Mouse (Mus musculus) brain, embryonic 14.5 days (tissue): ENCODE data around the gene Abcc2. TPM values are rescaled to one million over a fixed set of nuclear protein-coding genes. Genes with fewer than 3 reads are reported as not detected.

Source experiments
- DNase-seq: peaks from one replicate; pipeline ENCODE4 v3.0.0-alpha.2; 2011; ENCODE audit warnings: low read depth
- CTCF ChIP-seq: fragments of 200-500 bp; IDR thresholded peaks from 2 replicates; pipeline ENCODE4 v1.5.1; 2012; ENCODE audit warnings: inconsistent platforms, mild to moderate bottlenecking, moderate library complexity, borderline replicate concordance; ENCODE audit not compliant: insufficient read depth, insufficient read length; ENCODE audit errors: extremely low read depth
- POLR2A ChIP-seq: fragments of 200-500 bp; IDR thresholded peaks from 2 replicates; pipeline ENCODE4 v1.6.1; 2012; ENCODE audit warnings: mild to moderate bottlenecking, inconsistent platforms, borderline replicate concordance; ENCODE audit not compliant: poor library complexity, insufficient read depth, insufficient read length, severe bottlenecking; ENCODE audit errors: extremely low read depth
- polyA plus RNA-seq: library from polyadenylated mRNA; depleted of rRNA; stranded (reverse); fragments of >200 nt; gene quantifications from 2 replicates; pipeline ENCODE4 v1.2.3, GENCODE M21; 2012; rRNA removed

Gene Abcc2
- polyA plus RNA-seq: 0.04 and 0.15 TPM in 2 replicates

GRCm38 (mm10) chr19:43781980-43782379 is at the start of gene Abcc2:
Gene Abcc2 (plus strand): TSS chr19:43782192.
- TF ChIP-seq POLR2A: no peak
- no peak for TF ChIP-seq CTCF
- no peak for DNase-seq

GRCm38 (mm10) chr19:43738409-43738808 is 43.6 kb upstream of the Abcc2 start:
- no peak for DNase-seq
- TF ChIP-seq POLR2A (no peak), CTCF (no peak)

GRCm38 (mm10) chr19:43743401-43743800 is 38.6 kb upstream of the Abcc2 start:
- TF ChIP-seq POLR2A: no peak
- no peak for TF ChIP-seq CTCF

GRCm38 (mm10) chr19:43745740-43746139 is 36.3 kb upstream of the Abcc2 start:
- DNase-seq: no peak
- TF ChIP-seq CTCF: no peak
- no peak for TF ChIP-seq POLR2A

More at GRCm38 (mm10) chr19:43743401-43743800, 38.6 kb upstream of the Abcc2 start:
- DNase-seq: no peak

- DNase-seq: no peak
- TF ChIP-seq POLR2A (no peak), CTCF (no peak)
These were observed 34.1 kb upstream of the Abcc2 start for GRCm38 (mm10) chr19:43747877-43748276.

GRCm38 (mm10) chr19:43750008-43750407 is 32.0 kb upstream of the Abcc2 start:
- DNase-seq: no peak
- TF ChIP-seq POLR2A (no peak), CTCF (no peak)

GRCm38 (mm10) chr19:43752489-43753225 is 29.3 kb upstream of the Abcc2 start, which contains the start of the genes Cutc and Cox15:
Gene Cutc (plus strand): TSS chr19:43752996.
Gene Cox15 (minus strand): TSS chr19:43753000.
- peak; percentile 92 for TF ChIP-seq POLR2A
- 0 out of 2 replicates have a peak, but pooled peaks have one; percentile 11 for TF ChIP-seq CTCF
- peak; percentile 99 for DNase-seq

GRCm38 (mm10) chr19:43753226-43753835 is 28.7 kb upstream of the Abcc2 start:
- DNase-seq: no peak
- peak; percentile 74 for TF ChIP-seq CTCF
- TF ChIP-seq POLR2A: no peak

- TF ChIP-seq POLR2A: no peak
- no peak for TF ChIP-seq CTCF
- DNase-seq: no peak
These were observed 27.8 kb upstream of the Abcc2 start for GRCm38 (mm10) chr19:43754237-43754636.

- DNase-seq: no peak
- TF ChIP-seq CTCF: no peak
- TF ChIP-seq POLR2A: no peak
These were observed 27.1 kb upstream of the Abcc2 start for GRCm38 (mm10) chr19:43754872-43755271.

- peak; percentile 83 for DNase-seq
- TF ChIP-seq POLR2A (no peak), CTCF (peak; percentile 70)
These were observed 21.5 kb upstream of the Abcc2 start for GRCm38 (mm10) chr19:43760504-43760903.

GRCm38 (mm10) chr19:43761543-43762256 is 20.3 kb upstream of the Abcc2 start:
- no peak for DNase-seq
- TF ChIP-seq POLR2A (no peak), CTCF (no peak)

GRCm38 (mm10) chr19:43762410-43762809 is 19.6 kb upstream of the Abcc2 start:
- DNase-seq: no peak
- no peak for TF ChIP-seq POLR2A
- no peak for TF ChIP-seq CTCF

GRCm38 (mm10) chr19:43766451-43766850 is 15.5 kb upstream of the Abcc2 start:
- TF ChIP-seq POLR2A: no peak
- TF ChIP-seq CTCF: no peak

More at GRCm38 (mm10) chr19:43766451-43766850, 15.5 kb upstream of the Abcc2 start:
- DNase-seq: no peak
